Mouse (Mus musculus) heart, embryonic 11.5 days (tissue): ENCODE results near the gene Ddc. TPM values are rescaled to one million over a fixed set of nuclear protein-coding genes. Genes with fewer than 3 reads are reported as not detected.
A peak's percentile ranks its signal among the peaks of the same experiment; 100 is the strongest.

Source experiments
- ATAC-seq: fragments of 200-750 bp; cut with Nextera tagmentation; replicated peaks from 2 replicates; pipeline ENCODE4 v1.8.0; 2017; ENCODE audit warnings: moderate library complexity; ENCODE audit not compliant: insufficient number of reproducible peaks, low FRiP score, low TSS enrichment
- H3K27ac ChIP-seq: fragments of 300-500 bp; sonication (generic); 2 replicates; pipeline ENCODE4 v1.5.1; 2014; ENCODE audit warnings: mild to moderate bottlenecking, low read depth, low read length
- H3K27me3 ChIP-seq: fragments of 300-500 bp; sonication (generic); 2 replicates; pipeline ENCODE4 v1.6.1; 2014; ENCODE audit warnings: mild to moderate bottlenecking, low read length, mixed read lengths; ENCODE audit not compliant: control insufficient read depth, insufficient read depth
- H3K36me3 ChIP-seq: fragments of 300-500 bp; sonication (generic); 2 replicates; pipeline ENCODE4 v1.6.1; 2014; ENCODE audit warnings: mild to moderate bottlenecking, low read length, moderate library complexity, mixed read lengths; ENCODE audit not compliant: control insufficient read depth, insufficient read depth
- H3K4me1 ChIP-seq: fragments of 300-500 bp; sonication (generic); 2 replicates; pipeline ENCODE4 v1.6.1; 2014; ENCODE audit warnings: low read length; ENCODE audit not compliant: control insufficient read depth, insufficient read depth
- H3K4me2 ChIP-seq: fragments of 300-500 bp; sonication (generic); 2 replicates; pipeline ENCODE4 v1.6.1; 2014; ENCODE audit warnings: mild to moderate bottlenecking, moderate library complexity
- H3K4me3 ChIP-seq: fragments of 300-500 bp; sonication (generic); 2 replicates; pipeline ENCODE4 v1.5.1; 2014; ENCODE audit warnings: low read depth, low read length
- H3K9ac ChIP-seq: fragments of 300-500 bp; sonication (generic); 2 replicates; pipeline ENCODE4 v1.6.1; 2014; ENCODE audit warnings: mild to moderate bottlenecking, low read depth, low read length, moderate library complexity
- H3K9me3 ChIP-seq: fragments of 300-500 bp; sonication (generic); replicated peaks from 2 replicates; pipeline ENCODE4 v1.6.1; 2016; ENCODE audit warnings: low read length; ENCODE audit not compliant: control insufficient read depth
- WGBS: fragments of 180-500 bp; shearing (Covaris S2); extraction: QIAGEN DNeasy Blood & Tissue Kit; methylation state at CpG from one replicate; pipeline ENCODE4 v1.1.7; 2014; ENCODE audit not compliant: insufficient replicate concordance; 5-methylcytosine and 5-hydroxymethylcytosine counted together
- polyA plus RNA-seq: library from polyadenylated mRNA; unstranded; fragments of >200 nt; fragmentation: Nextera tagmentation; extraction: Ambion mirVana; gene quantifications from 2 replicates; pipeline ENCODE4 v1.2.1, GENCODE M21; 2014

Gene Ddc
- polyA plus RNA-seq, 1 experiment from 2014 or later, result 39.7 TPM

- H3K4me2 ChIP-seq, result peak overlapping the region; percentile 52
Measured at GRCm38 (mm10) chr11:11837384-11837783, 60.6 kb downstream of the Ddc start.

DNA sequence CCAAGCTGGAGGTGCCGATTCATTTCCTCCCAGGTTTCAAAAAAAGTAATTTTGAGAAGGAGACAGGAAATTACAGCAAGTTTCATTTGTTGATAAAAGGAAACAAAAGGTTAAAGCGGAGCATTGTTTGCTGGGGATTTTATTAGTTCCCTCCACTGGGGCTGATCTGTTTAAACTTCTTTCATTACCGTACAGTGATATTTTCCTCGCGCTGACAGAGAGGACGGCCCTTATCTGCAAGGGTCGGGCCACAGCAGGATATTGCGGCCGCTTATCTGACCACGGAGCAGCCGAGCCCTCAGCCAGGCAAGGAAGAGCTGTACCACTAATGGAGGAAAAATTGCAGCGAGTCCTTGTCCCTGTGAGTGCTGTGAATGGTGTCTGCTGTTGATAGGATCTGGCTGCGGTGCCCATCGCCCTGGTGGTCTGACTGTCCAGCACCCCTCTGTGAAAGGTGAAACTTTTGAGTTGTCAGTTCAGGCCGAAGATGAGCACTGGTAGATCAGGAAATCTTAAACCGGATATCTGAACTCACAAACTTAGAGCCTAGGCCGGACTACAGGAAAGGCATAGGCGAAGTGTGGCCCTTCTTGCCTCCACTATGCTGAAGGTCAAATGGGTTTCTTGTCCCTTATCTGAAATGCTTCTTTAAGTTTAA lies 61.1 kb downstream of the Ddc start:
- no peaks in the 10 kb centered on the region for H3K36me3 ChIP-seq
- ATAC-seq, result peak; percentile 85
- H3K9ac ChIP-seq, result peak overlapping the region; percentile 71
- H3K4me2 ChIP-seq, result peak overlapping the region; percentile 52
- H3K4me3 ChIP-seq, result peak overlapping the region; percentile 16; the same call in 1 of the 2 replicates
- no peaks in the 10 kb centered on the region for H3K27me3 ChIP-seq
- H3K4me1 ChIP-seq, result peaks cover 75% of the 10 kb centered on the region
- no peaks in the 10 kb centered on the region for H3K9me3 ChIP-seq
- H3K27ac ChIP-seq, result peak overlapping the region; percentile 92
- 5% methylated on average over 18 of the region's 18 CpGs for WGBS

More at GRCm38 (mm10) chr11:11837384-11837783, 60.6 kb downstream of the Ddc start:
- ATAC-seq, result no peak
- Histone ChIP-seq H3K9me3 (no peaks in the 10 kb centered on the region), H3K9ac (peak overlapping the region; percentile 71; the same call in 1 of the 2 replicates), H3K4me3 (peak overlapping the region; percentile 16; the same call in 1 of the 2 replicates), H3K27me3 (no peaks in the 10 kb centered on the region), H3K4me1 (peaks cover 69% of the 10 kb centered on the region), H3K36me3 (no peaks in the 10 kb centered on the region), H3K27ac (peak overlapping the region; percentile 92)
- WGBS, result 57% methylated on average over 5 of the region's 5 CpGs

- no peak overlapping the region for H3K4me3 ChIP-seq
- H3K9me3 ChIP-seq, result no peaks in the 10 kb centered on the region
- H3K27me3 ChIP-seq, result no peaks in the 10 kb centered on the region
- peak overlapping the region; percentile 52 for H3K4me2 ChIP-seq
- H3K27ac ChIP-seq, result peak overlapping the region; percentile 92
- peaks cover 73% of the 10 kb centered on the region for H3K4me1 ChIP-seq
- no peaks in the 10 kb centered on the region for H3K36me3 ChIP-seq
- H3K9ac ChIP-seq, result peak overlapping the region; percentile 71
- 13% methylated on average over 8 of the region's 8 CpGs for WGBS
- no peak for ATAC-seq
Measured at GRCm38 (mm10) chr11:11836262-11836661, 61.7 kb downstream of the Ddc start.

GRCm38 (mm10) chr11:11835791-11836190 lies 62.2 kb downstream of the Ddc start:
- Histone ChIP-seq H3K27ac (peak overlapping the region; percentile 92), H3K4me3 (no peak overlapping the region), H3K27me3 (no peaks in the 10 kb centered on the region), H3K9me3 (no peaks in the 10 kb centered on the region), H3K4me2 (no peak overlapping the region), H3K9ac (0 out of 2 replicates have a peak overlapping the region, but pooled peaks have one; percentile 71), H3K36me3 (no peaks in the 10 kb centered on the region), H3K4me1 (peaks cover 72% of the 10 kb centered on the region)
- 60% methylated on average over 4 of the region's 4 CpGs for WGBS
- ATAC-seq, result no peak

- Histone ChIP-seq H3K4me2 (no peak overlapping the region), H3K9ac (no peak overlapping the region), H3K4me1 (peaks cover 72% of the 10 kb centered on the region), H3K36me3 (no peaks in the 10 kb centered on the region), H3K4me3 (no peak overlapping the region), H3K27ac (peak overlapping the region; percentile 92), H3K27me3 (no peaks in the 10 kb centered on the region), H3K9me3 (no peaks in the 10 kb centered on the region)
- ATAC-seq, result peak; percentile 39; the same call in 1 of the 2 replicates
- 12% methylated on average over 6 of the region's 6 CpGs for WGBS
Measured at GRCm38 (mm10) chr11:11835361-11835760, 62.6 kb downstream of the Ddc start.

DNA sequence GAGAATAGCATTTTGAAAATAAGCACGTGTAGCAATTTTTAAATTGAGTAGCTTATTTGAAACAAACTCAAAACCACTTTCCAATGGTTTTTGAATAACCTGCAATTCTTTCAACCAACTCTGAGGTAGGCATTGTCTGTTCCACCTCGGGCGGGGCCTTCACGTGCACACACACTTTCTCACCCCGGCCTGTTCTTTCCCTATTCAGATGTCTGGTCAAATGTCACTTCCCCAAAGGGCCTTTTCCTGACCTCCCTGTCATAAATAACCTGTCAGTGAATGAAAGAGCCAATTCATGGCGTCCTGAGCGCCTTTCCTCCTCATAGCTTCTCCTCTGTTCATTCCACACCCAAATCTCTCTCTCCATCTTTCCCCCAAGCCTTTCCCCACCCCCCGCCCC lies 64.8 kb downstream of the Ddc start:
- peak overlapping the region; percentile 63 for H3K9ac ChIP-seq
- H3K4me2 ChIP-seq, result no peak overlapping the region
- peaks cover 73% of the 10 kb centered on the region for H3K4me1 ChIP-seq
- H3K36me3 ChIP-seq, result no peaks in the 10 kb centered on the region
- peak overlapping the region; percentile 97 for H3K27ac ChIP-seq
- no peaks in the 10 kb centered on the region for H3K27me3 ChIP-seq
- H3K4me3 ChIP-seq, result no peak overlapping the region
- no peak for ATAC-seq
- H3K9me3 ChIP-seq, result no peaks in the 10 kb centered on the region
- WGBS, result 39% methylated on average over 8 of the region's 8 CpGs

DNA sequence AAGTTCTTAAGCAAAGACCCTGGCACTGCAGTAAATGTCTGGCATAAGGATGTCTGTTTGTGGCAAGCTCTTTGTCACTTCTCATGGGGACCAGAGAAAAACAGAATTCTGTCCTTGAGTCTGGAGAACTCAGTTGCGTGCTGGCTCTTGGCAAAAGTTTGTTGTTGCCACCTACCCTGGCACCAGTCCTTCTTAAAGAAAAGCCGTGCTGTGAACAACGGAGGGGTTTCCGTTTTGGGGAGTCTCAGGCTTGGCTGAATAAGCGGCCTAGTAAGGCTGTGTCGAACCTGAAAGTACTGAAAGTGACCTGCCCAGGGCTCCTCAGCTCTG lies 65.2 kb downstream of the Ddc start:
- H3K27ac ChIP-seq, result peak overlapping the region; percentile 97
- WGBS, result 18% methylated on average over 6 of the region's 6 CpGs
- H3K4me3 ChIP-seq, result no peak overlapping the region
- H3K4me1 ChIP-seq, result peaks cover 72% of the 10 kb centered on the region
- no peaks in the 10 kb centered on the region for H3K9me3 ChIP-seq
- H3K36me3 ChIP-seq, result no peaks in the 10 kb centered on the region
- H3K27me3 ChIP-seq, result no peaks in the 10 kb centered on the region
- no peak for ATAC-seq
- peak overlapping the region; percentile 63 for H3K9ac ChIP-seq
- no peak overlapping the region; the same call in 1 of the 2 replicates for H3K4me2 ChIP-seq

DNA sequence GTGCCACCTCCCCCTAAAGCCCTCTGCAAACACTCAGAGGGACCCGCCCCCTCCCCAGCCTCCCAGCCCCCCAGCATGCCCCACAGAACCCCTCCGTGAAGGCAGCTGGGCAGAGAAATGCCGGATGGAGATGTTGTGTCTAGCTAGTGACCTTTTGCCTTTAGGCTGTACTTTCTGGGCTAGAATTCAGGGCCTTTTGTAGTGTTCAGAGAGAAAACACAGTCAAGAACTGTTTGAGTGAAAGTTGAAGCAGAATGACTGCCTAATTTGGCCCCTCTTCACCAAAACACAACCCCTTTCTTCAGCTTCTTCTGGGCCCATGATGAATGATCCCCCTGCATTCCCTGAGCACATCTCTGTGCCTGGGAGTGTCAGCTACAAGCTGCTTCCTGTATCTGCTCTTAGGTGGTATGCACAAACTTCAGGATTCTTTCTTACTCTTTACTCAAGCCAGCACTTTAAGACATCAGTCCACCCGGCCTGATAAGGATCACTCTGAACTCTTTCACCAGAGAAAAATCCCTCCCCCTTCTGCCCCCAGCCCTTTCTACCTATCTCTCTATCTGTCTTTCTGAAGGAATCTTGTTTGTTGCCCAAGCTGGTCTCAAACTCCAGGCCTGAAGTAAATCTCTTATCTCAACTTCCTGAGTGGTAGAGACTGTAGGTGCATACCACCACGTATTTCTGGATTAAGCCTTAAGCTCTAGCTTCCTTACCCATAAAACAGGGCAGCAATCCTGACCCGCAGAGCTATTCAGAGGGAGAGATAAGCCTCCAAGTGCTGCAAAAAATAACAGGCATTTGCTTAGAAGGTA lies 65.8 kb downstream of the Ddc start:
- ATAC-seq, result peak; percentile 16; the same call in 1 of the 2 replicates

More for the DNA sequence above, 65.8 kb downstream of the Ddc start:
- WGBS, result 2% methylated on average over 6 of the region's 6 CpGs
- no peaks in the 10 kb centered on the region for H3K9me3 ChIP-seq
- H3K4me3 ChIP-seq, result no peak overlapping the region
- H3K4me1 ChIP-seq, result peaks cover 67% of the 10 kb centered on the region
- peak overlapping the region; percentile 63 for H3K9ac ChIP-seq
- no peaks in the 10 kb centered on the region for H3K36me3 ChIP-seq
- peak overlapping the region; percentile 97 for H3K27ac ChIP-seq
- no peaks in the 10 kb centered on the region for H3K27me3 ChIP-seq
- peak overlapping the region; percentile 6; the same call in 1 of the 2 replicates for H3K4me2 ChIP-seq
